Mouse (Mus musculus) brain, embryonic 14.5 days (tissue): ENCODE data around the gene Itpkc.

Experiments
- CTCF ChIP-seq: fragments of 200-500 bp; IDR thresholded peaks from 2 replicates; pipeline ENCODE4 v1.5.1; 2012; ENCODE audit warnings: inconsistent platforms, mild to moderate bottlenecking, moderate library complexity, borderline replicate concordance; ENCODE audit not compliant: insufficient read depth, insufficient read length; ENCODE audit errors: extremely low read depth
- POLR2A ChIP-seq: fragments of 200-500 bp; IDR thresholded peaks from 2 replicates; pipeline ENCODE4 v1.6.1; 2012; ENCODE audit warnings: mild to moderate bottlenecking, inconsistent platforms, borderline replicate concordance; ENCODE audit not compliant: poor library complexity, insufficient read depth, insufficient read length, severe bottlenecking; ENCODE audit errors: extremely low read depth

DNA sequence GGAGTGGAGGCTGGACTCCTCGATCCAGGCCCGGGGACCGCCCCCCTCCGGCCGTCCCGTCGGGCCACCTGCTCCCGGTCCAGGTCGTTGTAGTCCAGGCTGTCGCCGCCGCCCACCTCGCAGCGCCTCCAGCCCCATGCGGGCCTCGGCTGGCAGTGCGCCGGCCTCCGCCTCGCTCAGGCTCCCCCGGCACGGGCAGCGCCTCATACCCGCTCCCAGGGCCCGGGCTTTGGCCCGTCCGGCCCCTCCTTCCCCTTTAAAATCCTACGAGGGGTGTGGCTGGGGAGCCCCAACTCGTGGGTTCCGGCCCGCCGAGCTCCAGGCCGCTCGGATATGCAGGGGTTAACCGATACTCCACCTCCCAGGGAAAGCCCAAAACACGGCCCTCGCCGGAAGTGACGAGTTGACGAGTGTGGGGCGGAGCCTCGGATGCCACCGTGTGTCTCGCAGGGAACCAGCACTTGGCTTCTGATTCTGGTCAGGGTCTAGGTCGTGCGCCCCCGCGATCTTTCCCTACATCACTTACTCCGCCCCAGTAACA, at the start of gene Itpkc:
- TF ChIP-seq POLR2A (peak; percentile 37; the same call in 1 of the 2 replicates), CTCF (no peak)
